23 mouse cellular contexts compared by ENCODE assay signal in genomic region chr7:36526148-36526547, GRCm38 (mm10).
DNase-seq lines count a peak whose midpoint lies in the region; ATAC-seq lines count a peak whose summit lies in the region.
"Had no signal": no experiment of that assay in that cellular context is flagged by ENCODE, and none has a peak within 500 bp of the region (broad histone marks: within the 10 kb centered on the region; RNA-seq: fewer than 3 reads in every experiment).

No protein-coding gene starts in this region.

- ATAC-seq in embryonic facial prominence, embryonic 11.5 days (replicated peaks; ENCODE audit: insufficient number of reproducible peaks, low FRiP score, low TSS enrichment, low read depth), result no peak
- ATAC-seq in forebrain, embryonic 15.5 days (replicated peaks), result peak; percentile 41; the same call in 1 of the 2 replicates
- no peak for ATAC-seq in forebrain, embryonic 12.5 days (ENCODE audit: low FRiP score)
- ATAC-seq in forebrain, embryonic 16.5 days, result peak; percentile 60
- ATAC-seq: activated CD4-positive, CD25-positive, alpha-beta regulatory T cell, adult 4 months; hindbrain, embryonic 16.5 days; intestine, embryonic 15.5 days had no signal

- no peaks in the 10 kb centered on the region for H3K36me3 ChIP-seq in embryonic facial prominence, embryonic 11.5 days (replicated peaks; ENCODE audit: control insufficient read depth, insufficient read depth, low read depth, low read length)
- no peaks in the 10 kb centered on the region for H3K36me3 ChIP-seq in embryonic facial prominence, embryonic 10.5 days (replicated peaks)
- H3K36me3 ChIP-seq in forebrain, embryonic 15.5 days, result no peaks in the 10 kb centered on the region
- no peaks in the 10 kb centered on the region for H3K36me3 ChIP-seq in forebrain, embryonic 12.5 days (replicated peaks)
- H3K36me3 ChIP-seq in forebrain, embryonic 16.5 days (ENCODE audit: control insufficient read depth, insufficient read depth), result no peaks in the 10 kb centered on the region
- H3K36me3 ChIP-seq: embryonic facial prominence, embryonic 13.5 days; heart, embryonic 12.5 days; heart, embryonic 15.5 days; hindbrain, embryonic 10.5 days; hindbrain, embryonic 13.5 days; intestine, embryonic 15.5 days had no signal

- no peak overlapping the region for H3K4me2 ChIP-seq in embryonic facial prominence, embryonic 11.5 days (ENCODE audit: low read depth, low read length)
- H3K4me2 ChIP-seq in forebrain, embryonic 15.5 days (replicated peaks), result no peak overlapping the region
- no peak overlapping the region for H3K4me2 ChIP-seq in forebrain, embryonic 12.5 days
- H3K4me2 ChIP-seq in forebrain, embryonic 16.5 days (ENCODE audit: low read length), result no peak overlapping the region
- H3K4me2 ChIP-seq: embryonic facial prominence, embryonic 13.5 days; heart, embryonic 12.5 days; heart, embryonic 15.5 days; hindbrain, embryonic 13.5 days; intestine, embryonic 15.5 days had no signal

- no peak overlapping the region for H3K9ac ChIP-seq in embryonic facial prominence, embryonic 11.5 days (replicated peaks; ENCODE audit: low read length)
- H3K9ac ChIP-seq in forebrain, embryonic 15.5 days (replicated peaks), result no peak overlapping the region
- H3K9ac ChIP-seq in forebrain, embryonic 12.5 days, result no peak overlapping the region
- H3K9ac ChIP-seq in forebrain, embryonic 16.5 days (replicated peaks; ENCODE audit: low read depth, low read length), result no peak overlapping the region
- H3K9ac ChIP-seq: embryonic facial prominence, embryonic 13.5 days; heart, embryonic 12.5 days; heart, embryonic 15.5 days; hindbrain, embryonic 13.5 days; intestine, embryonic 15.5 days had no signal

- H3K27me3 ChIP-seq in embryonic facial prominence, embryonic 11.5 days (ENCODE audit: control insufficient read depth, insufficient read depth, low read length), result no peaks in the 10 kb centered on the region
- no peaks in the 10 kb centered on the region for H3K27me3 ChIP-seq in embryonic facial prominence, embryonic 10.5 days (replicated peaks; ENCODE audit: low read depth, poor library complexity, severe bottlenecking)
- no peaks in the 10 kb centered on the region for H3K27me3 ChIP-seq in forebrain, embryonic 15.5 days
- no peaks in the 10 kb centered on the region for H3K27me3 ChIP-seq in forebrain, embryonic 12.5 days
- no peaks in the 10 kb centered on the region for H3K27me3 ChIP-seq in forebrain, embryonic 16.5 days (replicated peaks; ENCODE audit: control insufficient read depth, insufficient read depth, low read length)
- H3K27me3 ChIP-seq: hindbrain, embryonic 13.5 days; intestine, embryonic 15.5 days had no signal

- peak; percentile 11 for DNase-seq in embryonic facial prominence, embryonic 11.5 days (ENCODE audit: low spot score)
- no peak for DNase-seq in embryonic facial prominence, embryonic 10.5 days (ENCODE audit: low spot score)
- no peak for DNase-seq in right cerebral cortex, postnatal 4 days
- DNase-seq: adrenal gland, adult 8-10 months; adrenal gland, postnatal 25 days; cerebellum, adult 18-20 months; cerebellum, adult 9-10 months; cerebellum, postnatal 14 days; gastrocnemius, postnatal 25 days; heart, postnatal 10 days; heart, postnatal 36 days; kidney, adult 11 months had no signal

- H3K4me1 ChIP-seq in embryonic facial prominence, embryonic 11.5 days (ENCODE audit: control insufficient read depth, insufficient read depth, low read length), result no peaks in the 10 kb centered on the region
- 0 out of 2 replicates have a peak, but pooled peaks cover 4% of the 10 kb centered on the region for H3K4me1 ChIP-seq in embryonic facial prominence, embryonic 10.5 days
- H3K4me1 ChIP-seq in forebrain, embryonic 15.5 days, result peaks cover 10% of the 10 kb centered on the region
- peaks cover 6% of the 10 kb centered on the region for H3K4me1 ChIP-seq in forebrain, embryonic 12.5 days
- H3K4me1 ChIP-seq in forebrain, embryonic 16.5 days (replicated peaks; ENCODE audit: control insufficient read depth, insufficient read depth, low read length), result peaks cover 20% of the 10 kb centered on the region
- H3K4me1 ChIP-seq: heart, embryonic 12.5 days; heart, embryonic 15.5 days; hindbrain, embryonic 10.5 days; intestine, embryonic 15.5 days had no signal

- 61% methylated on average over 7 of the region's 7 CpGs for WGBS in embryonic facial prominence, embryonic 11.5 days
- WGBS in embryonic facial prominence, embryonic 10.5 days, result 76% methylated on average over 7 of the region's 7 CpGs
- WGBS in forebrain, embryonic 15.5 days, result 47% methylated on average over 7 of the region's 7 CpGs
- WGBS in forebrain, embryonic 12.5 days, result 69% methylated on average over 7 of the region's 7 CpGs
- 39% methylated on average over 7 of the region's 7 CpGs for WGBS in forebrain, embryonic 16.5 days

- no peak overlapping the region for H3K27ac ChIP-seq in embryonic facial prominence, embryonic 11.5 days (replicated peaks; ENCODE audit: low read depth, low read length)
- H3K27ac ChIP-seq in embryonic facial prominence, embryonic 10.5 days (replicated peaks), result no peak overlapping the region
- no peak overlapping the region for H3K27ac ChIP-seq in forebrain, embryonic 15.5 days (replicated peaks)
- no peak overlapping the region for H3K27ac ChIP-seq in forebrain, embryonic 12.5 days
- H3K27ac ChIP-seq in forebrain, embryonic 16.5 days (ENCODE audit: low read length), result no peak overlapping the region
- H3K27ac ChIP-seq: embryonic facial prominence, embryonic 13.5 days; heart, embryonic 15.5 days; hindbrain, embryonic 10.5 days; hindbrain, embryonic 13.5 days; intestine, embryonic 15.5 days had no signal

- no peaks in the 10 kb centered on the region for H3K9me3 ChIP-seq in embryonic facial prominence, embryonic 11.5 days (replicated peaks; ENCODE audit: control insufficient read depth, low read length)
- no peaks in the 10 kb centered on the region for H3K9me3 ChIP-seq in embryonic facial prominence, embryonic 10.5 days
- no peaks in the 10 kb centered on the region for H3K9me3 ChIP-seq in forebrain, embryonic 15.5 days
- no peaks in the 10 kb centered on the region for H3K9me3 ChIP-seq in forebrain, embryonic 12.5 days
- H3K9me3 ChIP-seq in forebrain, embryonic 16.5 days (ENCODE audit: control insufficient read depth, low read length), result no peaks in the 10 kb centered on the region
- H3K9me3 ChIP-seq: embryonic facial prominence, embryonic 13.5 days; heart, embryonic 12.5 days; heart, embryonic 15.5 days; hindbrain, embryonic 10.5 days; hindbrain, embryonic 13.5 days; intestine, embryonic 15.5 days had no signal

- no peak overlapping the region for H3K4me3 ChIP-seq in embryonic facial prominence, embryonic 11.5 days (ENCODE audit: low read depth, low read length)
- no peak overlapping the region for H3K4me3 ChIP-seq in embryonic facial prominence, embryonic 10.5 days
- no peak overlapping the region for H3K4me3 ChIP-seq in forebrain, embryonic 15.5 days
- H3K4me3 ChIP-seq in forebrain, embryonic 12.5 days (replicated peaks), result no peak overlapping the region
- no peak overlapping the region for H3K4me3 ChIP-seq in forebrain, embryonic 16.5 days (replicated peaks; ENCODE audit: low read length)
- H3K4me3 ChIP-seq: embryonic facial prominence, embryonic 13.5 days; heart, embryonic 12.5 days; heart, embryonic 15.5 days; hindbrain, embryonic 10.5 days; hindbrain, embryonic 13.5 days; intestine, embryonic 15.5 days had no signal

Comparison
In these comparisons a context has a peak if more than half of its experiments do, and no peak if none do; other contexts are left out.
1. ATAC-seq: peak in forebrain, embryonic 15.5 days (single experiment) and forebrain, embryonic 16.5 days (single experiment); none in embryonic facial prominence, embryonic 11.5 days (single experiment) and forebrain, embryonic 12.5 days (single experiment).